Mouse (Mus musculus) left cerebral cortex, postnatal 10 days (tissue): ENCODE measurements around the gene Ranbp9. TPM values are rescaled to one million over a fixed set of nuclear protein-coding genes. Genes with fewer than 3 reads are reported as not detected.

Experiments used
- DNase-seq, 2 experiments: peaks; one replicate each; pipeline ENCODE4 v3.0.0; 2021 to 2022; ENCODE audit warnings: low spot score in 2 of 2, mixed read lengths in 1 of 2; ENCODE audit errors: extremely low spot score in 1 of 2
- intact Hi-C: fragments of 180-260 bp; cut with DNase I; formaldehyde crosslinking; loops from one replicate; pipeline ENCODE4 v1.15.1; 2025
- total RNA-seq, 2 experiments: library from RNA; stranded (reverse); gene quantifications; 2 replicates each; pipeline ENCODE4 v1.2.3; 2021

Gene Ranbp9
- total RNA-seq, 2 experiments from 2014 or later = 75.6 to 75.7 TPM

GRCm38 (mm10) chr13:43398297-43399080, 82.6 kb downstream of the Ranbp9 start, which contains the start of gene Nol7:
TSS of gene Nol7 (plus strand) at chr13:43398390.
- DNase-seq = peak; percentile 93 to 97
- intact Hi-C loops = loop anchor here (5.0 kb wide), 1 partner anchor 216 kb away; no protein-coding TSS in a partner anchor

GRCm38 (mm10) chr13:43397700-43398296, 83.3 kb downstream of the Ranbp9 start:
- intact Hi-C loops = loop anchor here (5.0 kb wide), 1 partner anchor 215 kb away; no protein-coding TSS in a partner anchor

DNA sequence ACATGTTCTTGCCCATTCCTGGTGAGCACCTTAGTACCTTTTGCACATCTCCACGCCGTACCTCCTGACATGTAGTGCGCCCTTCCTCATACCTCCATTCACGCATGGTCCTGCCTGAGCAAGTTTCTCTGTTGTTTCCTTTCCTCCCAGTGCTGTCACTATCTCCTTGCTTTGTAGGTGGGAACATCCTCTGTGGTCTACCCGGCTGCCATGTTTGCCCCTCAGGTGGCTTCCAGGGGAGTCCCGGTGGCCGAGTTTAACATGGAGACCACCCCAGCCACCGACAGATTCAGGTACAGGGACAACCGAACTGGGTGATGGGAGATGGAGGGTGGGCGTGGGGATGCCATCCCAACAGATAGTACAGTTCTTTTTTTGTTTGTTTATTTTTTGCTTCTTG, 95.8 kb downstream of the Ranbp9 start:
- DNase-seq = no peak
- intact Hi-C loops = no loop called here

More at GRCm38 (mm10) chr13:43397700-43398296, 83.3 kb downstream of the Ranbp9 start:
- DNase-seq = peak in 1 of 2 experiments; percentile 17

DNA sequence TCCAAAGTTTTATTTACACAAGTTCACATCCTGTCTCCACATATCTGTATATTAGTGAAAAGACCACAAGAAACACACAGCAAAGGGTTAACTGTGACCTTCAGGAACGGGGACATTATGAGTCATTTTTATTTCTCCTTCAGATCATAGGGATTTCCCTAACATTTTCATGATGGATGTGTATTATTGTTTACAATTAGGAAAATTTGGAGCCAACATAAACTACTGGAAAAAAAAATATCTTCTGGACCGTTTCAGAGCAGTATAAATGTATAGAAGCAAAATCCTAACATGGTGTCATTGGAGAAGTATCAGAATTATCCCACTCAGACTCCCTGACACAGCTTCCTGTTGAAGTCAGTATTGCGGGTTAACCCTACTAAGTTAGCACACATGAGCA, 101.1 kb downstream of the Ranbp9 start:
- intact Hi-C loops = no loop called here
- DNase-seq = no peak

DNA sequence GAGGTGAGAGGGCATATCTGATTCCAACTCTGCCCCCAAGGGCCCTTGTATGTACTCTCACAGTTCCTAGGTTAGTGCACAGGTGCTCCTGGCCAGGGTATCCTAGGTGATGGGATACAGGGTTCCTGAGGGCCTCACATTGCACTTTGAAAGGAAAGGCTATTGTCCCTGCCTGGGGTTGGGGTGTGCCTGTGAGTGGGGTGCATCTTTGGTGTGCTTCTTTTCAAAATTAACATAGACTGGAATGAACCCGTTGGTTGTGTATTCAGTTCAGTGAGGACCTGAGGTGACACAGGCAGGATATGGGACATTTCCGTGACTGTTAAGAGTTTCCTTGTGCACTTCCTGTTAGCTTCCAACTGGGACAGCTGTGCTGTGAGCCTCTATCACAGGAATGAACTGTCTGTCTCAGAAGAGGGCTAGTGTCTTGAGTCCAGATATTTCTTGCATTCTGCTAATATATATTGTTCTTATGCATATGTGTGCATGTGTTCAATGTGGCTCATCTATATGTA, 106.1 kb downstream of the Ranbp9 start:
- intact Hi-C loops = no loop called here
- no peak for DNase-seq

DNA sequence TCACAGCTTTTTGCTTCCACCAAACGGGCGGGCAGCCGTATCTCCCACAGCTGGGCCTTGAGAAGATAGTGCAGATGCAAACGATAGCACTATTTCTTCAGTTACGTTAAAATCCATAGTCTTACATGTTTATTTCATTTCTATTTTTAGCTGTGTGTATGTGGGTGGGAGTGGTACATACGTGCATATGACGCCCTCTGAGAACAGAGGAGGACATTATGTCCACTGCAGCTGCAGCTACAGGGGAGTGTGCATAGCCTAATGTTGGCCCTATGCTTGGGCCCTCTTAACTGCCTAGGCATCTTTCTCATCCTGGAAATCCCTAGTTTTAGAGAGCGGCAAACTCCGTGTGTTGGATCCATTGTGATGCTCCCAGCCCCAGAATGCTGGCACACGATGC, 106.9 kb downstream of the Ranbp9 start:
- intact Hi-C loops = no loop called here
- no peak for DNase-seq

GRCm38 (mm10) chr13:43372892-43373291, 108.2 kb downstream of the Ranbp9 start:
- no peak for DNase-seq
- intact Hi-C loops = no loop called here

DNA sequence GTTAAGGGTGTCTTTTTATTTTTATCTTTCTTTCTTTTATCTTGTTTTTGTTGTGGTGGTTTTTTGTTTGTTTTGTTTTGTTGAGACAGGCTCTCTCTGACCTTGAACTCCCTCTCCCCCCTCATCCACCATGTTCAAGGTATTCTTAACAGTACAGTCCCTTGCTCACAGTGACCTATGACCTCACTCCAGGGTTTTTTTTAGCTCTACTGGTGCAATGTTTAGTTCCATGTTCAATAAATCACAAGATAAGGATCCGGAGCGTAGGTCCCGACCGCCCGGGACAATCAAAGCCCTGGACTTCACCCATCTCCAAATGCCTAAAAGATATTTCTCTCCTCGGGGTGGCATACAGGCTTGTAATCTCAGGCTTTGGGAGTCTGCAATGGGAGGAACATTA, 111.0 kb downstream of the Ranbp9 start:
- no peak for DNase-seq
- intact Hi-C loops = no loop called here

DNA sequence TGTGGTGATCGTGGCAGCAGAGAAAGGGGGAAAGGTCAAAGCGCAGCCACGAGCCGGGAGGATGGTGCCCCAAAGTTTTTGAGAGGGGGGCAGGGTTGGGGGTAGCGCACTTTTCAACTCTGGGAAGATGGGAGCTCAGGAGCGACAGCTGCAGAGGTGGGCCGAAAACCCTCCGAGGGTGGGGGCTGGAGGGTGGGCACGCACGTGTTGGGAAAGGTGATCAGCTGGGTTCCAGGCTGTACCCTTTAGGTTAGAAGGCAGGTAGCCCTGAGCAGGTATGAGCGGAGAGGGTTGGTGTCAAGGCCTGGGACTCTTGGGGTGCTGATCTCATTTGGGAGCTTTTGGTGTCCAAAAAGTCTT, 115.3 kb downstream of the Ranbp9 start:
- DNase-seq = peak in 1 of 2 experiments; percentile 26
- intact Hi-C loops = no loop called here

GRCm38 (mm10) chr13:43364985-43365824, 115.9 kb downstream of the Ranbp9 start, which contains the start of gene Sirt5:
TSS of gene Sirt5 (plus strand) at chr13:43365496.
- DNase-seq = peak; percentile 70 to 92
- intact Hi-C loops = no loop called here

GRCm38 (mm10) chr13:43362353-43362752, 118.7 kb downstream of the Ranbp9 start:
- no peak for DNase-seq
- intact Hi-C loops = no loop called here

DNA sequence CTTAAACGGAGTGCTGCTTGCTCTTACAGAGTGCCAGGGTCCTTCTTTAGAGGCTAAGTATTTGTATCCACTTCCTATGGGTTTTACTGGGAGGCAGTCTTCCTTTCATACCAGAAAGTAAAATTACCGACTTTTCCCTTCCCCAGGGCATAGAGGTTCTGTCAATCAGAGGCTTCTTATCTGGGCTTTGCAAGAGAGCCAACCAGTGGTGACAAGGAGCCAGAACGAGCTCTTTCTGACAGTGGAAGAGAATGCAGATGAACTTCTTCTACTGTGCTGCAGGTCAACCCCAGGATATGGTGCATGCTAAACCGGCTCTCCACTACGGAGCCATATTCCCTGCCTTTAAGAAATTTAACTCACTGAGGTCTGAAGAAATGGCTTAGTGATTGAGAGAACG, 120.5 kb downstream of the Ranbp9 start:
- intact Hi-C loops = no loop called here
- DNase-seq = no peak

- intact Hi-C loops = no loop called here
- no peak for DNase-seq
These were observed 124.5 kb downstream of the Ranbp9 start for GRCm38 (mm10) chr13:43356346-43357125.

GRCm38 (mm10) chr13:43354362-43354761, 126.7 kb downstream of the Ranbp9 start:
- DNase-seq = no peak
- intact Hi-C loops = no loop called here

DNA sequence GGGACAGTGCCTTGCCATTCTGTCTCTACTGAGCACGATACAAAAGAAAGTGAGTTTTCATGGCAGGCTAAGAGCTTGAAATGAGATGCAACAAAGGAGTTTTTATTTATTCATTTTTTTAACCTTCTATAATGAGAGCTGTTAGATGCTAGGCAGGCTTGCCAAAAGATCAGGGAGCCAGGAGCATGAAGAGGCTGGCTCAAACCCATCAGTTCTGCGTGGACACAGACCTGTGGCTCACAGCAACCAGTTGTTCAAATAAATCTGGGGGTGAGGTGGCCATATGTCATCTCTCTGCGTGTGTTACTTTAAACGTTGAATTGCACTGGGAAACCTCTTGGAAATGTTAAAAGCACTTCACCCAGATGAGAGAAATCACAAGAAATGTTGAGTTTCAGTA, 127.7 kb downstream of the Ranbp9 start:
- no peak for DNase-seq
- intact Hi-C loops = no loop called here
